Mouse (Mus musculus): ENCODE data around the gene Dhx33.

DNA sequence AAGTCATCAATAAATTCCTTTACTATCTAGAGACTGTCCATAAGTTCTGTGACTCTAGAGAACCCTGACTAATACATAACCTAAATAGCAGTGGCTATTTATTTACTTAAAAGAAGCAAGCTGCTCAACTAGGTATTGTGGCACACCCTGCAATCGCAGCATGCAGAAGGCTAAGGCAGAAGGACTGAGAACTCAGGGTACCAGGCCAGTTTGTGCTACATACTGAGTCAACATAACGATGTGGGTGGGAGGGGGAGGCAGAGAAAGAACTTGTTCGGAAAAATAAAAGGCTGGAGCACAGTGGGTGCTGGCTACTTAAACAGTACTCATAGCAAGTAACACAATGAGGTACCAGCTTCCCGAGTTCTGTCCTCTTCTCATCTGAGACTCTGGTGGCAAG is 3.1 kb downstream of the Dhx33 start:
- TF ChIP-seq GATA1 (IDR thresholded peaks at IDR 0.05; ENCODE audit: borderline replicate concordance, low read length) (no peak), FLI1 (IDR thresholded peaks at IDR 0.05; ENCODE audit: low read length) (no peak)

All from megakaryocyte, embryonic 14.5 days (primary cell).